Mouse (Mus musculus) ES-Bruce4 (cell line): Measurements from ENCODE around the gene Gm6588. TPM values are rescaled to one million over a fixed set of nuclear protein-coding genes. Genes with fewer than 3 reads are reported as not detected.

Experiments
- H3K27ac ChIP-seq: 2 replicates; pipeline ENCODE4 v1.5.1; 2012; ENCODE audit warnings: low read length, inconsistent platforms; ENCODE audit not compliant: insufficient read depth
- H3K27me3 ChIP-seq: 2 replicates; pipeline ENCODE4 v1.6.1; 2012; ENCODE audit warnings: mild to moderate bottlenecking, low read length, inconsistent platforms; ENCODE audit not compliant: control insufficient read depth, poor library complexity, insufficient read depth, severe bottlenecking
- H3K36me3 ChIP-seq: 2 replicates; pipeline ENCODE4 v1.6.1; 2012; ENCODE audit warnings: inconsistent platforms, mild to moderate bottlenecking, low read length, moderate library complexity; ENCODE audit not compliant: control insufficient read depth, poor library complexity, insufficient read depth, severe bottlenecking
- H3K4me1 ChIP-seq: one replicate; pipeline ENCODE4 v1.8.1; 2011; ENCODE audit warnings: low read length; ENCODE audit not compliant: control insufficient read depth, insufficient read depth
- H3K4me3 ChIP-seq: 2 replicates; pipeline ENCODE4 v1.5.1; 2011; ENCODE audit warnings: low read depth, mild to moderate bottlenecking, low read length
- H3K9ac ChIP-seq: 2 replicates; pipeline ENCODE4 v1.6.1; 2012; ENCODE audit warnings: low read depth, mild to moderate bottlenecking, inconsistent platforms; ENCODE audit not compliant: poor library complexity, severe bottlenecking
- H3K9me3 ChIP-seq: replicated peaks from 2 replicates; pipeline ENCODE4 v1.6.1; 2012; ENCODE audit warnings: mild to moderate bottlenecking, low read length, inconsistent platforms; ENCODE audit not compliant: control insufficient read depth, poor library complexity, insufficient read depth, severe bottlenecking
- CTCF ChIP-seq: IDR thresholded peaks from one replicate; pipeline ENCODE4 v1.8.1; 2011; ENCODE audit warnings: low read depth, low read length
- EP300 ChIP-seq: IDR thresholded peaks from 2 replicates; pipeline ENCODE4 v1.6.1; 2011; ENCODE audit warnings: low read depth, low read length; ENCODE audit not compliant: insufficient read depth
- POLR2A ChIP-seq: IDR thresholded peaks from one replicate; pipeline ENCODE4 v1.8.1; 2011; ENCODE audit warnings: low read length; ENCODE audit not compliant: insufficient read depth
- polyA plus RNA-seq: library from polyadenylated mRNA; stranded (reverse); fragments of >200 nt; gene quantifications from 2 replicates; pipeline ENCODE4 v1.2.4, GENCODE M21; 2011; ENCODE audit warnings: low read depth; ENCODE audit not compliant: missing spikeins, insufficient read depth, insufficient read length

Gene Gm6588
- polyA plus RNA-seq, 1 experiment = not detected

- no peaks in the 10 kb centered on the region for H3K27me3 ChIP-seq
- H3K9ac ChIP-seq = no peak overlapping the region
- TF ChIP-seq POLR2A (no peak), CTCF (no peak), EP300 (no peak)
- H3K9me3 ChIP-seq = no peaks in the 10 kb centered on the region
- H3K36me3 ChIP-seq = no peaks in the 10 kb centered on the region
- H3K4me1 ChIP-seq = no peaks in the 10 kb centered on the region
- H3K4me3 ChIP-seq = no peak overlapping the region
- no peak overlapping the region for H3K27ac ChIP-seq
Measured at GRCm38 (mm10) chr5:112431120-112431775, 18.0 kb upstream of the Gm6588 start.

- Histone ChIP-seq H3K4me1 (no peaks in the 10 kb centered on the region), H3K4me3 (no peak overlapping the region), H3K27ac (no peak overlapping the region), H3K27me3 (no peaks in the 10 kb centered on the region), H3K36me3 (no peaks in the 10 kb centered on the region), H3K9me3 (no peaks in the 10 kb centered on the region), H3K9ac (no peak overlapping the region)
- TF ChIP-seq POLR2A (no peak), EP300 (no peak), CTCF (no peak)
Measured at GRCm38 (mm10) chr5:112432033-112432432, 17.2 kb upstream of the Gm6588 start.

GRCm38 (mm10) chr5:112433004-112433403 is 16.2 kb upstream of the Gm6588 start:
- Histone ChIP-seq H3K9ac (no peak overlapping the region), H3K27me3 (no peaks in the 10 kb centered on the region), H3K36me3 (no peaks in the 10 kb centered on the region), H3K27ac (no peak overlapping the region), H3K4me3 (no peak overlapping the region), H3K9me3 (no peaks in the 10 kb centered on the region), H3K4me1 (no peaks in the 10 kb centered on the region)
- TF ChIP-seq POLR2A (no peak), EP300 (no peak), CTCF (peak; percentile 79)

- no peaks in the 10 kb centered on the region for H3K36me3 ChIP-seq
- no peaks in the 10 kb centered on the region for H3K27me3 ChIP-seq
- no peaks in the 10 kb centered on the region for H3K4me1 ChIP-seq
- H3K4me3 ChIP-seq = no peak overlapping the region
- no peak overlapping the region for H3K27ac ChIP-seq
- no peak for TF ChIP-seq CTCF
- no peak for TF ChIP-seq POLR2A
- no peak for TF ChIP-seq EP300
- H3K9ac ChIP-seq = no peak overlapping the region
- no peaks in the 10 kb centered on the region for H3K9me3 ChIP-seq
Measured at GRCm38 (mm10) chr5:112438535-112438934, 10.7 kb upstream of the Gm6588 start.

- Histone ChIP-seq H3K36me3 (no peaks in the 10 kb centered on the region), H3K9me3 (no peaks in the 10 kb centered on the region), H3K4me3 (no peak overlapping the region), H3K27ac (no peak overlapping the region), H3K9ac (no peak overlapping the region), H3K27me3 (no peaks in the 10 kb centered on the region), H3K4me1 (no peaks in the 10 kb centered on the region)
- TF ChIP-seq POLR2A (no peak), CTCF (no peak), EP300 (no peak)
Measured at GRCm38 (mm10) chr5:112453088-112453487, 3.9 kb downstream of the Gm6588 start.

GRCm38 (mm10) chr5:112454966-112455555 is 5.8 kb downstream of the Gm6588 start:
- no peak overlapping the region for H3K27ac ChIP-seq
- H3K9me3 ChIP-seq = no peaks in the 10 kb centered on the region
- no peak for TF ChIP-seq EP300
- no peak for TF ChIP-seq POLR2A
- TF ChIP-seq CTCF = no peak
- no peak overlapping the region for H3K4me3 ChIP-seq
- H3K4me1 ChIP-seq = no peaks in the 10 kb centered on the region
- no peak overlapping the region for H3K9ac ChIP-seq
- no peaks in the 10 kb centered on the region for H3K27me3 ChIP-seq
- no peaks in the 10 kb centered on the region for H3K36me3 ChIP-seq
